Mouse (Mus musculus): ENCODE measurements around the gene Utp6. TPM values are rescaled to one million over a fixed set of nuclear protein-coding genes. Genes with fewer than 3 reads are reported as not detected.
"Not testable (repeated sequence)": the region's sequence is repeated elsewhere in the genome, so short reads cannot be mapped to it uniquely, and the experiment has no call there.

The Utp6 gene
- 22.5 and 27.6 TPM in 2 replicates for polyA plus RNA-seq (2012; rRNA removed)

DNA sequence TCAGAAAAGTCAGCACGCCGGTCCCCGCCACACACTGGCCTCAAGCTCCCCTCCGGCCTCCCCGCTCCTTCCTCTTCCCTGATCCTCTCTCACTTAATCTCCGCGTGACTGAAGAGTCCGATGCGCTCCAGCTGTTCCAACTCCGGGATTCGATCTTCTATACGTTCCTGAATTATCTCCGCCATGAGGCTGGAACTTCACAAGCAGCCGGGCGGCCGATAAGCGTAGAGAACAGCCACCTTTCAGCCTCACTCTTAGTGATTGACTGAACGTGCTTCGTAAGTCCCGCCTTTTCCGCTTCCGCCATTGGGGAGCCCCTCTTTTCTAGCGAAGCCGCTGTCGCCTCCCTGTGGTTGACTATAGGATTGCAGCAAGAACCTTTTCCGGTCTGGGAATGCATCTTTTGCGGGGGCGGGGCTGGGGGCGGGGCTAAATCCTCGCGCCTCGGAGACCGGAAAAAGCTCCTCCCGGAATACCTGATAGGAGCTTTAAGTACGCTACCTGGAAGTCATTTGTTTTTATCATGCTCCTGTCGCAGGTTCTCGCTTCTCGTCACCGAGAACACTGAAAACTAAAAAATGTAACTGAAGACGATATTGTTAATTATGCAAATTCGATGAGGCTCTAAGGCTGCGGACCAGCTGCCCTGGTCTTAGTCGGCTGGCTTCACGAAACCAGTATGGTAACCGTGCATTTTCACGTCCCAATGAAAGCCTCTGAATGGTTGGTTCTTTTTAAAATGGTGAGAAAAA is at the start of gene Utp6:
TSS of gene Utp6 (minus strand) at position 266 of the 752 bp plus-strand sequence.
- DNase-seq (ENCODE audit: low read depth), result peak; percentile 99
- TF ChIP-seq POLR2A (IDR thresholded peaks at IDR 0.05; ENCODE audit: borderline replicate concordance, extremely low read depth, insufficient read depth, insufficient read length, poor library complexity, severe bottlenecking) (peak; percentile 45; the same call in 1 of the 2 replicates), CTCF (IDR thresholded peaks at IDR 0.05; ENCODE audit: borderline replicate concordance, extremely low read depth, insufficient read depth, insufficient read length) (peak; percentile 83)

- no peak for TF ChIP-seq CTCF (IDR thresholded peaks at IDR 0.05; ENCODE audit: borderline replicate concordance, extremely low read depth, insufficient read depth, insufficient read length)
- no peak for TF ChIP-seq POLR2A (IDR thresholded peaks at IDR 0.05; ENCODE audit: borderline replicate concordance, extremely low read depth, insufficient read depth, insufficient read length, poor library complexity, severe bottlenecking)
- peak; percentile 15 for DNase-seq (ENCODE audit: low read depth)
Measured at GRCm38 (mm10) chr11:79994271-79994988, 32.2 kb upstream of the Utp6 start.

DNA sequence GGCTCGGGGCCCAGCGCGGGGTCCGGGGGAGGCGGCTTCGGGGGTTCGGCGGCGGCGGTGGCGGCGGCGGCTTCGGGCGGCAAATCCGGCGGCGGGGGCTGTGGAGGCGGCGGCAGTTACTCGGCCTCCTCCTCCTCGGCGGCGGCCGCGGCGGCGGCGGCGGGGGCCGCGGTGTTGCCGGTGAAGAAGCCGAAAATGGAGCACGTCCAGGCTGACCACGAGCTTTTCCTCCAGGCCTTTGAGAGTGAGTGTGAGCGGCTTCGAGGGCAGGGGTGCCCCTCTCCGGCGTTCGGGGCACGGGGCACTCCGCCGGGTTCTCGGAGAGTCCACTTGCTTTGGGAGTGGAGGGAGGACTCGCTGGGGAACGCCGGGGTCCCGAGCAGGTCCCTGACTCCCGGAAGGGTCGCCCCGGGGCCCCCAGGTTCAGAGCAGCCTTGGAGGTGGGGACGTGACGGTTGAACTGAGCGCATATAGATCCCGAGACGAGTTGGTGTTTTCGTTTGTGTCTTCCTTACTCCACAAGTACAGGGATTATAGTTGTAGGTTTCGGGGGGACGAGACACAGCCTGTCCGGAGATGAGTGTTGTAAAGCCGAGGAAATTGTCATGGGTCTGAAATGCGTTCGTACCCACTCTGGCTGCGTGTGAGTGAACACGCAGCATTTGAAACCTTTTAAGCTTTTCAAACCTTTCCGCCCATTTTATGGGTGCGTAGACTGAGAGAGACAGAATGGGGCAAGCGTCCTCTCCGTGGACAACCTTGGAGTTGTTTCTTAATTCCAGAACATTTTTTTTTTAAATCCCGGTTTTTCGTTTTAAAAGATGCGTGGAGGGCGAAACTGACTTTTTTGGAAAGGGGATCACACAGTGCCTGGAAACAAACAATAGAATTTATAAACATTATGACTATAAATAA is 31.4 kb upstream of the Utp6 start:
- TF ChIP-seq CTCF (IDR thresholded peaks at IDR 0.05; ENCODE audit: borderline replicate concordance, extremely low read depth, insufficient read depth, insufficient read length) (no peak), POLR2A (IDR thresholded peaks at IDR 0.05; ENCODE audit: borderline replicate concordance, extremely low read depth, insufficient read depth, insufficient read length, poor library complexity, severe bottlenecking) (no peak)

GRCm38 (mm10) chr11:79992592-79993355 is 30.6 kb upstream of the Utp6 start, which contains the start of gene Suz12:
Gene Suz12, plus strand, starts transcription at chr11:79993106.
- DNase-seq (ENCODE audit: low read depth), result peak; percentile 99
- TF ChIP-seq CTCF (IDR thresholded peaks at IDR 0.05; ENCODE audit: borderline replicate concordance, extremely low read depth, insufficient read depth, insufficient read length), result no peak
- peak; percentile 78; the same call in 1 of the 2 replicates for TF ChIP-seq POLR2A (IDR thresholded peaks at IDR 0.05; ENCODE audit: borderline replicate concordance, extremely low read depth, insufficient read depth, insufficient read length, poor library complexity, severe bottlenecking)

More for the DNA sequence above, 31.4 kb upstream of the Utp6 start:
- peak; percentile 51 for DNase-seq (ENCODE audit: low read depth)

- DNase-seq (ENCODE audit: low read depth), result no peak
- no peak for TF ChIP-seq CTCF (IDR thresholded peaks at IDR 0.05; ENCODE audit: borderline replicate concordance, extremely low read depth, insufficient read depth, insufficient read length)
Measured at GRCm38 (mm10) chr11:79992035-79992591, 29.9 kb upstream of the Utp6 start.

DNA sequence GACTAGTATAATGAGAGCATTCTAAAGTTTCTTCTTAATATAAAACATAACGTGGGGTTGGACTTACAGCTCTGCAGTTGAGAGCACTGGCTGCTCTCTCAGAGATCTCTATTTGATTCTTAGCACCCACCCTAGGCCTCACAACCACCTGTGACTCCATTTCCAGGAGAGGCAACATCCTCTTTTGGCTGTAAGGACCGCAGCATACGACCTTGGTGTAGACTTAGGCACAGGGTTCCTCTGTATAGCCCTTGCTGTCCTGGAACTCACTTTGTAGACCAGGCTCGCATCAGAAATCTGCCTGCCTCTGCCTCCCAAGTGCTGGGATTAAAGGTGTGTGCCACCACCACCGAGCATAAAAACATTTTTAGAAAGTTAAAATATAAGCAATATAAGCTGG is 29.4 kb upstream of the Utp6 start:
- no peak for TF ChIP-seq POLR2A (IDR thresholded peaks at IDR 0.05; ENCODE audit: borderline replicate concordance, extremely low read depth, insufficient read depth, insufficient read length, poor library complexity, severe bottlenecking)
- TF ChIP-seq CTCF (IDR thresholded peaks at IDR 0.05; ENCODE audit: borderline replicate concordance, extremely low read depth, insufficient read depth, insufficient read length), result no peak
- DNase-seq (ENCODE audit: low read depth), result no peak

DNA sequence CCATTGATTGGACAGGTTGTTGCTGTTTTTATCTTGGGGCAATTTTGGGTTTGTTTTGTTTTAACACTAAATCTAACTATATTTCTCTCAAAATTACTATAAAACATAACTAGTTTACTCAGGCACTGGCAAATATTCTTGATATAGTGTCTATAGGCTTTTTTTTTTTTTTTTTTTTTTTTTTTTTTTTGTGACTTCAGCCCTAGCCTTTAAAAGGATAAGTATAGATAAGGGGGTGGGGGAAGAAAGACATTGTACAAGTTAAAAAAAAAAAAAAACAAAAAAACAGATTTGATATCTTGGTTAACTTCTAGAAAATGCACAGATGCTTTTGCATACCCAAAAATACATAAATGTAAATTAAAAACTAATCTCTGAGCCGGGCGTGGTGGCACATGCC is 27.9 kb upstream of the Utp6 start:
- no peak for DNase-seq (ENCODE audit: low read depth)
- TF ChIP-seq CTCF (IDR thresholded peaks at IDR 0.05; ENCODE audit: borderline replicate concordance, extremely low read depth, insufficient read depth, insufficient read length) (no peak), POLR2A (IDR thresholded peaks at IDR 0.05; ENCODE audit: borderline replicate concordance, extremely low read depth, insufficient read depth, insufficient read length, poor library complexity, severe bottlenecking) (no peak)

DNA sequence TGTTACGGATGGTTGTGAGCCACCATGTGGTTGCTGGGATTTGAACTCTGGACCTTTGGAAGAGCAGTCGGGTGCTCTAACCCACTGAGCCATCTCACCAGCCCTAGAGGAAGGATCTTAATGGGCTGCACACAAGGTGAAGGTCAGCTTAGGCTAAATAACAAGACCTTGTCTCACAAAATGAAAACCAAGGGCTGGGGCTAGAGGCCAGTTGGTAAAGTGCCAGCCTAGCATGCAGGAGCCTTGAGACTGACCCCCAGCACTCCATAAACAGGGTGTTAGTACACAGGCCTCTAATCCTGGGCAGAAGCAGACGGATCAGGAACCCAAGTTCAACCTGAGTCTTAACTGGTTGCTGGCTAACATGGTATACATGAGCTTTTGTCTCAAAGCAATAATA is 25.7 kb upstream of the Utp6 start:
- no peak for DNase-seq (ENCODE audit: low read depth)
- TF ChIP-seq CTCF (IDR thresholded peaks at IDR 0.05; ENCODE audit: borderline replicate concordance, extremely low read depth, insufficient read depth, insufficient read length), result no peak
- no peak for TF ChIP-seq POLR2A (IDR thresholded peaks at IDR 0.05; ENCODE audit: borderline replicate concordance, extremely low read depth, insufficient read depth, insufficient read length, poor library complexity, severe bottlenecking)

GRCm38 (mm10) chr11:79986886-79987285 is 24.7 kb upstream of the Utp6 start:
- no peak for DNase-seq (ENCODE audit: low read depth)
- no peak for TF ChIP-seq POLR2A (IDR thresholded peaks at IDR 0.05; ENCODE audit: borderline replicate concordance, extremely low read depth, insufficient read depth, insufficient read length, poor library complexity, severe bottlenecking)
- TF ChIP-seq CTCF (IDR thresholded peaks at IDR 0.05; ENCODE audit: borderline replicate concordance, extremely low read depth, insufficient read depth, insufficient read length), result no peak

DNA sequence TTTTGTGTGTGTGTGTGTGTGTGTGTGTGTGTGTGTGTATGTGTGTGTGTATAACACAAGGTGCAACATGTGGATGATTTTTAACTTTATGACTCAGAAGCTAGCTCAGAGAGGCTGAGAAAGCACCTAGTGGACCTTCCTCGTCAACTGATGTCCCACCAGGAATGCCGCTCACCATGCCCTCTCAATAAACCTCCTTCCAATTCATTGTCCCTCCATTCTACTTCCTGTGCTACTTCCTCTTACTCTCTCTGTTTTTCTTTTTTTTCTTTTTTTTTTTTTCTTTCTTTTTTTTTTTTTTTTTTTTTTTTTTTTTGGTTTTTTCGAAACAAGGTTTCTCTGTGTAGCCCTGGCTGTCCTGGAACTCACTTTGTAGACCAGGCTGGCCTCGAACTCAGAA is 15.6 kb upstream of the Utp6 start:
- not testable (repeated sequence) for DNase-seq (ENCODE audit: low read depth)

GRCm38 (mm10) chr11:79977061-79977460 is 14.9 kb upstream of the Utp6 start:
- DNase-seq (ENCODE audit: low read depth), result not testable (repeated sequence)

GRCm38 (mm10) chr11:79976645-79977044 is 14.5 kb upstream of the Utp6 start:
- DNase-seq (ENCODE audit: low read depth), result not testable (repeated sequence)
